Mouse (Mus musculus): ENCODE data around the gene Strada. TPM values are rescaled to one million over a fixed set of nuclear protein-coding genes. Genes with fewer than 3 reads are reported as not detected.

Gene Strada
- polyA plus RNA-seq, 2 experiments: 24.0 to 46.8 TPM

GRCm38 (mm10) chr11:106216730-106217490 lies 14.9 kb upstream of the Strada start, which contains the start of gene Ddx42:
Gene Ddx42, plus strand, starts transcription at chr11:106216926.
- Histone ChIP-seq H3K4me3 (replicated peaks; ENCODE audit: low read length) (peak within 1 kb of the TSS; percentile 76), H3K4me1 (ENCODE audit: control insufficient read depth, insufficient read depth, low read length) (peaks cover 21% of the 10 kb centered on the region), H3K27ac (replicated peaks; ENCODE audit: low read depth, low read length) (peak within 1 kb of the TSS; percentile 94), H3K9me3 (ENCODE audit: control insufficient read depth, low read length) (no peaks in the 10 kb centered on the region), H3K9ac (ENCODE audit: low read depth, low read length, severe bottlenecking) (peak within 1 kb of the TSS; percentile 91), H3K27me3 (ENCODE audit: control insufficient read depth, insufficient read depth, low read length) (no peaks in the 10 kb centered on the region), H3K36me3 (ENCODE audit: control insufficient read depth, insufficient read depth, low read length) (peaks cover 17% of the 10 kb centered on the region), H3K4me2 (replicated peaks; ENCODE audit: low read depth, low read length, severe bottlenecking) (peak within 1 kb of the TSS; percentile 55)
- peak; percentile 94 for ATAC-seq (ENCODE audit: low FRiP score, low read depth)
- under 1% methylated on average over 70 of the region's 70 CpGs for WGBS
- TF ChIP-seq POLR2A (IDR thresholded peaks at IDR 0.05; ENCODE audit: borderline replicate concordance, extremely low read depth, insufficient read depth, insufficient read length): 0 out of 2 replicates have a peak, but pooled peaks have one; percentile 80
- DNase-seq (ENCODE audit: low spot score): peak; percentile 99

GRCm38 (mm10) chr11:106215927-106216729 lies 14.2 kb upstream of the Strada start, which contains the start of gene Ccdc47:
Gene Ccdc47, minus strand, starts transcription at chr11:106216344.
- Histone ChIP-seq H3K27me3 (ENCODE audit: control insufficient read depth, insufficient read depth, low read length) (no peaks in the 10 kb centered on the region), H3K4me1 (ENCODE audit: control insufficient read depth, insufficient read depth, low read length) (peaks cover 21% of the 10 kb centered on the region), H3K36me3 (ENCODE audit: control insufficient read depth, insufficient read depth, low read length) (peaks cover 22% of the 10 kb centered on the region), H3K27ac (replicated peaks; ENCODE audit: low read depth, low read length) (peak within 1 kb of the TSS; percentile 94), H3K9ac (ENCODE audit: low read depth, low read length, severe bottlenecking) (peak within 1 kb of the TSS; percentile 91), H3K4me2 (replicated peaks; ENCODE audit: low read depth, low read length, severe bottlenecking) (peak within 1 kb of the TSS; percentile 55), H3K4me3 (replicated peaks; ENCODE audit: low read length) (peak within 1 kb of the TSS; percentile 76), H3K9me3 (ENCODE audit: control insufficient read depth, low read length) (no peaks in the 10 kb centered on the region)
- ATAC-seq (ENCODE audit: low FRiP score, low read depth) (peak; percentile 96), DNase-seq (ENCODE audit: low spot score) (peak; percentile 99)
- WGBS: under 1% methylated on average over 46 of the region's 46 CpGs
- 0 out of 2 replicates have a peak, but pooled peaks have one; percentile 50 for TF ChIP-seq POLR2A (IDR thresholded peaks at IDR 0.05; ENCODE audit: borderline replicate concordance, extremely low read depth, insufficient read depth, insufficient read length)

GRCm38 (mm10) chr11:106215450-106215859 lies 13.5 kb upstream of the Strada start:
- no peak for ATAC-seq (ENCODE audit: low FRiP score, low read depth)
- Histone ChIP-seq H3K4me3 (replicated peaks; ENCODE audit: low read length) (peak overlapping the region; percentile 76), H3K9me3 (ENCODE audit: control insufficient read depth, low read length) (no peaks in the 10 kb centered on the region), H3K4me2 (replicated peaks; ENCODE audit: low read depth, low read length, severe bottlenecking) (peak overlapping the region; percentile 55), H3K27ac (replicated peaks; ENCODE audit: low read depth, low read length) (no peak overlapping the region), H3K27me3 (ENCODE audit: control insufficient read depth, insufficient read depth, low read length) (no peaks in the 10 kb centered on the region), H3K4me1 (ENCODE audit: control insufficient read depth, insufficient read depth, low read length) (peaks cover 21% of the 10 kb centered on the region), H3K9ac (ENCODE audit: low read depth, low read length, severe bottlenecking) (peak overlapping the region; percentile 91), H3K36me3 (ENCODE audit: control insufficient read depth, insufficient read depth, low read length) (peaks cover 25% of the 10 kb centered on the region)
- WGBS: 27% methylated on average over 7 of the region's 7 CpGs
- TF ChIP-seq POLR2A (IDR thresholded peaks at IDR 0.05; ENCODE audit: borderline replicate concordance, extremely low read depth, insufficient read depth, insufficient read length): no peak
- DNase-seq (ENCODE audit: low spot score): no peak

- ATAC-seq (ENCODE audit: low FRiP score, low read depth): no peak
- 80% methylated on average over 5 of the region's 5 CpGs for WGBS
Measured at GRCm38 (mm10) chr11:106214856-106215255, 12.9 kb upstream of the Strada start.

GRCm38 (mm10) chr11:106212771-106213170 lies 10.8 kb upstream of the Strada start:
- peaks cover 47% of the 10 kb centered on the region for H3K36me3 ChIP-seq (ENCODE audit: control insufficient read depth, insufficient read depth, low read length)
- DNase-seq (ENCODE audit: low spot score) (no peak), ATAC-seq (ENCODE audit: low FRiP score, low read depth) (no peak)
- H3K4me2 ChIP-seq (replicated peaks; ENCODE audit: low read depth, low read length, severe bottlenecking): no peak overlapping the region
- no peaks in the 10 kb centered on the region for H3K27me3 ChIP-seq (ENCODE audit: control insufficient read depth, insufficient read depth, low read length)
- no peak overlapping the region for H3K4me3 ChIP-seq (replicated peaks; ENCODE audit: low read length)
- WGBS: 88% methylated on average over 8 of the region's 8 CpGs
- peaks cover 12% of the 10 kb centered on the region for H3K4me1 ChIP-seq (ENCODE audit: control insufficient read depth, insufficient read depth, low read length)
- no peak overlapping the region for H3K9ac ChIP-seq (ENCODE audit: low read depth, low read length, severe bottlenecking)
- no peaks in the 10 kb centered on the region for H3K9me3 ChIP-seq (ENCODE audit: control insufficient read depth, low read length)
- no peak for TF ChIP-seq POLR2A (IDR thresholded peaks at IDR 0.05; ENCODE audit: borderline replicate concordance, extremely low read depth, insufficient read depth, insufficient read length)
- H3K27ac ChIP-seq (replicated peaks; ENCODE audit: low read depth, low read length): no peak overlapping the region

More at GRCm38 (mm10) chr11:106214856-106215255, 12.9 kb upstream of the Strada start:
- DNase-seq (ENCODE audit: low spot score): no peak
- TF ChIP-seq POLR2A (IDR thresholded peaks at IDR 0.05; ENCODE audit: borderline replicate concordance, extremely low read depth, insufficient read depth, insufficient read length): no peak
- Histone ChIP-seq H3K27me3 (ENCODE audit: control insufficient read depth, insufficient read depth, low read length) (no peaks in the 10 kb centered on the region), H3K4me3 (replicated peaks; ENCODE audit: low read length) (peak overlapping the region; percentile 76), H3K4me1 (ENCODE audit: control insufficient read depth, insufficient read depth, low read length) (peaks cover 21% of the 10 kb centered on the region), H3K27ac (replicated peaks; ENCODE audit: low read depth, low read length) (no peak overlapping the region), H3K36me3 (ENCODE audit: control insufficient read depth, insufficient read depth, low read length) (peaks cover 31% of the 10 kb centered on the region), H3K4me2 (replicated peaks; ENCODE audit: low read depth, low read length, severe bottlenecking) (peak overlapping the region; percentile 55; the same call in 1 of the 2 replicates), H3K9ac (ENCODE audit: low read depth, low read length, severe bottlenecking) (peak overlapping the region; percentile 91; the same call in 1 of the 2 replicates), H3K9me3 (ENCODE audit: control insufficient read depth, low read length) (no peaks in the 10 kb centered on the region)
